Mouse (Mus musculus) left cerebral cortex, postnatal 25 days (tissue): ENCODE data around the gene Map3k10. TPM values are rescaled to one million over a fixed set of nuclear protein-coding genes. Genes with fewer than 3 reads are reported as not detected.

Experiments used
- DNase-seq, 2 experiments: peaks; one replicate each; pipeline ENCODE4 v3.0.0; 2022; ENCODE audit warnings: low spot score in 2 of 2, mixed read lengths in 1 of 2
- intact Hi-C: fragments of 180-260 bp; cut with DNase I; formaldehyde crosslinking; loops from one replicate; pipeline ENCODE4 v1.15.1; 2025
- total RNA-seq, 2 experiments: library from RNA; stranded (reverse); gene quantifications; 2 replicates each; pipeline ENCODE4 v1.2.3; 2021

Map3k10 gene
- total RNA-seq = 100 to 1,000 TPM; 225 to 229 TPM

- intact Hi-C loops = no loop called here
- peak; percentile 97 to 98 for DNase-seq
Observed at GRCm38 (mm10) chr7:27674522-27675221, at the start of gene Map3k10. Gene Map3k10, minus strand, starts transcription at chr7:27674598.

GRCm38 (mm10) chr7:27721951-27722350, 47.6 kb upstream of the Map3k10 start:
- no peak for DNase-seq
- intact Hi-C loops = no loop called here

- intact Hi-C loops = no loop called here
- peak in 1 of 2 experiments; percentile 55 for DNase-seq
Observed at GRCm38 (mm10) chr7:27710402-27710801, 36.0 kb upstream of the Map3k10 start.

DNA sequence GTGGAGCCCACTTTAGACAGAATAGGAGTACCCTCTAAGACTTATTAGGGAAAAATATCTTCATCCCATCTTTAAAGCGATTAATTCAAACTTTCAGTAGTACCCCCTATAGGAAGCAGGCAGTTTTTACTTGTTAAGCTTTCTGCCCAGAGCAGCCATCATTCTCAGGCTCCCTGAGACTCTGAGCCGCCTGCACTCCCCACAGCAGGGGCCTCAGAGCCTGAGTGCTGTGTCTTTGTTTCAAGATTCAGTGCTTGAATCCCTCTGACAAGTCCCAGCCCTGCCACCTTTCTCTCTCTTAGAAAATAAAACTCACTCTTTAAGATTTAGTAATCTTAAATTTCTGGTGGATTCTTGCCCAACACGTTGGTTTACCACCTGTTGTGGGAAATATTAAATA, 22.3 kb upstream of the Map3k10 start:
- intact Hi-C loops = no loop called here

DNA sequence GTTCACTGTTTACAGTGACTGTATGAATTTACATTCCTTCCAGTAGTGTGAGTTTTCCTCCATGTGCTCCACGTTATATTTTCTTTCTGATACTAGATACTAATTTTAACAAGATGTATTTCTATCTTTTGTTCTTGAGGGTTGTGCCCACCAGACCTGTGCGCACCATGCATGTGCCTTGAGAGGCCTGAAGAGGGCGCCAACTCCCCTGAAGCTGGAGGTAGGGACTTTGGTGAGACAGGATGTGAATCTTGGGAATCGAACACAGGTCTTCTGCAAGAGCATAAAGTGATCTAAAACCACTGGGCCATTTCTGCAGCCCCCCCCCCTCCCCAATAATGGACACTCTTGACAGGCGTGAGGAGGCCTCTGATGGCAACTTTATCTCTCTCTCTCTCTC, 16.7 kb upstream of the Map3k10 start:
- intact Hi-C loops = no loop called here

More for the DNA sequence above, 22.3 kb upstream of the Map3k10 start:
- no peak for DNase-seq

DNA sequence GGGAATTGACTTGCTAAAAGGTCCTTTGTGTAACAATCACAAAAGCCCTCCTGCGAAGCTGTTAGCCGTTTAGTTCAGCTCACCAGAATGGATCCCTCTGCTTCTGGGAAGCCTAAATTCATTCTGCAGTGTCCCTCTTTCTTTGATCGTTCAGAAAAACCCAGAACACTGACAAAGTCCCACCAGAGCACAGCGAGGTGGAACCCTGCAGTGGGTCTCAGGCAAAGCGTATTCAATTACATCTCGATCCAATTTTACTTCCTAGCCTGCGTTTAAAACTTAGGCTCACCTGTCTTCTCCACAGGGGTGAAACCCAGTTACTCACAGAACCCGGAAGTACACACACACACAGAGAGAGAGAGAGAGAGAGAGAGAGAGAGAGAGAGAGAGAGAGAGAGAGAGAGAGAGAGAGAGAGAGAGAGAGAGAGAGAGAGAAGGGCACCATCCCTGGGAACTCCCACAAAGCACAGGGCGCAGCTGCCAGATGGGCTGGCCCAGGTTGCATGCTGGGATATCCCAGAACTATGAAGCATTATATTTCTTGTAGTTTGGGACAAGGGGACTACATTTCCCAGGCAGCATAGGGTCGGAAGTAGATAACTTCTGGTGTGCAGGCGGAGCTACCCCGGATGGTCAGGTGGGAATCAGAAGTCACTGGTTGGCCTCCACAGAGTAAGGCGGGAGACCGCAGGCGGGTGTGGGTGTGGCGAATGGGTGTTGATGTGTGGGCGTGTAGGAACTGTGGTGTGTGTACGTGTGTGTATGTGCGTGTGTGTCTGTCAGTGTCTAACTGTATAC, 14.6 kb upstream of the Map3k10 start, which contains the start of gene Zfp607b:
Zfp607b (plus strand) TSS at position 526 of the 798 bp plus-strand sequence.
- peak; percentile 94 to 99 for DNase-seq
- intact Hi-C loops = loop anchor here (2.0 kb wide), 1 partner anchor 42 kb away; the partner anchor contains the start of gene Zfp60

More for the DNA sequence above, 16.7 kb upstream of the Map3k10 start:
- DNase-seq = no peak

- no peak for DNase-seq
- intact Hi-C loops = loop anchor here (2.0 kb wide), 1 partner anchor 42 kb away; the partner anchor contains the start of gene Zfp60
Observed at GRCm38 (mm10) chr7:27688246-27688788, 13.9 kb upstream of the Map3k10 start.

DNA sequence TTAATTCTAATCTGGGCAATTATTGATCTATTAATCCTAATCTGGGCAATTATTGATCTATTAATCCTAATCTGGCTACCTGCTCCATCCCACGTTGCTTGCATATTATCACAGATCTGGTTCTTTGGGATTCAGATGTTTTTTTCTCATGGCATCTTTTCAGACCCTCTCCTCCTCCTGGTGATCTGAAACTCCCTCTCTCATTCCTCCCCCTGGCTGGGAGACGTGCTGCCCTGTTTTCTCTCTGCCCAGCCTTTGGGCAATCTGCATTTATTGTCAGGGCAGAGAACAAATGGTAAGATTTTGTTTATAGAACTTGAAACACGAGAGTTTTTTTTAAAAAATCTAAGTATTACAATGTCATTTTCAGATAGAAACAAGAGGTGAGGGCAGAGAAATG, 13.4 kb upstream of the Map3k10 start:
- DNase-seq = no peak
- intact Hi-C loops = loop anchor here (2.0 kb wide), 1 partner anchor 43 kb away; the partner anchor contains the start of gene Zfp60

- no peak for DNase-seq
- intact Hi-C loops = no loop called here
Observed at GRCm38 (mm10) chr7:27687043-27687442, 12.6 kb upstream of the Map3k10 start.

- intact Hi-C loops = loop anchor here (2.0 kb wide), 1 partner anchor 35 kb away; no protein-coding TSS in a partner anchor
- no peak for DNase-seq
Observed at GRCm38 (mm10) chr7:27685681-27686080, 11.3 kb upstream of the Map3k10 start.

DNA sequence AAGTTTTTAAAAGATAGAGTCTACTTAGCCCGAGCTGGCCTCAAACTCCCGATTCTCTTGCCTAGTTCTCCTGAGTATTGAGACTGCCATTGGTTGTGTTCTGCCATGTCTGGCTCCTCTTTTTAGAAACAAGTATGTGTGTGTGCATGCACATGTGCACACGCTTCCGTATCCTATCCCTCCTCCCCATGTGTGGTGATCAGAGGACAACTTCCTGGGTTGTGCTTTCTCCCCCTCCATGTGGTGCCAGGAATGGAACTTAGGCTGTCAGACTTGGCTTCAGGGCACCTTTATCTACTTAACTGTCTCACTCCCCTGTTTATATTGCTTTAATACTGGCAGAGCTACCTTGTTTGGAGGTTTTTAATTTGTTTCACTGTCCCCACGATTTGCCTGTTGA, 10.8 kb upstream of the Map3k10 start:
- intact Hi-C loops = loop anchor here (2.0 kb wide), 1 partner anchor 34 kb away; no protein-coding TSS in a partner anchor
- DNase-seq = no peak

GRCm38 (mm10) chr7:27683218-27683617, 8.8 kb upstream of the Map3k10 start:
- no peak for DNase-seq
- intact Hi-C loops = no loop called here

- no peak for DNase-seq
- intact Hi-C loops = no loop called here
Observed at GRCm38 (mm10) chr7:27675222-27675612, 819 bp upstream of the Map3k10 start.

- intact Hi-C loops = no loop called here
- no peak for DNase-seq
Observed at GRCm38 (mm10) chr7:27674195-27674521, 240 bp downstream of the Map3k10 start.

DNA sequence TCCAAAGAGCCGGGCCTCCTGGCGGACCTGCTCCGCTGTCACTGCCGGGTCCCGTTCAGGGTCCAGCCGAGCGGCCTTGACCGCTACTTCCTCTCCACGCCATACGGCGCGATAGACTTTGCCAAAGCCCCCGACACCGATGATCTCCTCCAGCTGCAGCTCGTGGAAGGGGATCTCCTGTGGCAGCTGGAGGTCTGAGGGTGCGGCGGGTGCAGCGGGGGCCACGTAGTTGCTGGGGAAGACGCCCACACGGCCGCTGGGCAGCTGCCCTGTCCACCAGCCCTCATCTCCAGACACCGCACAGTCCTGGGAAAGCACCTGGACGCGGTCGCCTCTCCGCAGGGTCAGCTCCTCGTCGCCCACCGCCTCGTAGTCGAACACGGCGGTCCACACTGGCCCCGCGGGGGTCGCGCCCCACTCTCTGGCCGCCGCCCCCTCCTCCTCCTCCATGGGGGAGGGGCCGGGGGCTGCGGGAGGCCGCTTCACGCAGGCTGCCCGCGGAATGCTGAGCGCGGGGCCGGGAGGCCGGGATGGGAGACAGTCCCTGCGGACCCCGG, 745 bp downstream of the Map3k10 start:
- DNase-seq = no peak
- intact Hi-C loops = loop anchor here (2.0 kb wide), 1 partner anchor 19 kb away; no protein-coding TSS in a partner anchor

DNA sequence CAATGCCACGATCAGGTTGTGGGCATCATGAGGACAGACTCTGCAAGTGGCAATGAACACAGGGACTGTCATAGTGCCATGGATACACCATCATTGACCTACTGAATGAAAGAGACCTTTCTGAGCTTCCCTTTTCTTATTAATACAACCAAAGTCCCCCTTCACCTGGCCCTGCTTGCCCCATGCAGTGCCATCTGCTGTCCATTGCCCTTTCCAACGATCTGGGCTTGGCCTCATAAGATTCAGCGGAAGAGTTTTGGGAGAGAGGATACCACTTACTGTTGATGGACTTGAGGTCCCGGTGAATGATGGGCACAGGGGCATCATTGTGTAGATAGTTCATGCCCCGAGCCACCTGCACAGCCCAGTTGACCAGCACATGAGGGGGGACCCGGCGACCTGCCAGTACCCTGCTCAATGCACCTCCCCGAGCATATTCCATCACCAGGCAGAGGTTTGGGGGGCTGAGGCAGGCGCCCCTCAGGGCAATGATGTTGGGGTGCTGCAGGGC, 1.3 kb downstream of the Map3k10 start:
- DNase-seq = no peak
- intact Hi-C loops = loop anchor here (2.0 kb wide), 1 partner anchor 18 kb away; no protein-coding TSS in a partner anchor

- DNase-seq = no peak
- intact Hi-C loops = no loop called here
Observed at GRCm38 (mm10) chr7:27662038-27662437, 12.4 kb downstream of the Map3k10 start.

DNA sequence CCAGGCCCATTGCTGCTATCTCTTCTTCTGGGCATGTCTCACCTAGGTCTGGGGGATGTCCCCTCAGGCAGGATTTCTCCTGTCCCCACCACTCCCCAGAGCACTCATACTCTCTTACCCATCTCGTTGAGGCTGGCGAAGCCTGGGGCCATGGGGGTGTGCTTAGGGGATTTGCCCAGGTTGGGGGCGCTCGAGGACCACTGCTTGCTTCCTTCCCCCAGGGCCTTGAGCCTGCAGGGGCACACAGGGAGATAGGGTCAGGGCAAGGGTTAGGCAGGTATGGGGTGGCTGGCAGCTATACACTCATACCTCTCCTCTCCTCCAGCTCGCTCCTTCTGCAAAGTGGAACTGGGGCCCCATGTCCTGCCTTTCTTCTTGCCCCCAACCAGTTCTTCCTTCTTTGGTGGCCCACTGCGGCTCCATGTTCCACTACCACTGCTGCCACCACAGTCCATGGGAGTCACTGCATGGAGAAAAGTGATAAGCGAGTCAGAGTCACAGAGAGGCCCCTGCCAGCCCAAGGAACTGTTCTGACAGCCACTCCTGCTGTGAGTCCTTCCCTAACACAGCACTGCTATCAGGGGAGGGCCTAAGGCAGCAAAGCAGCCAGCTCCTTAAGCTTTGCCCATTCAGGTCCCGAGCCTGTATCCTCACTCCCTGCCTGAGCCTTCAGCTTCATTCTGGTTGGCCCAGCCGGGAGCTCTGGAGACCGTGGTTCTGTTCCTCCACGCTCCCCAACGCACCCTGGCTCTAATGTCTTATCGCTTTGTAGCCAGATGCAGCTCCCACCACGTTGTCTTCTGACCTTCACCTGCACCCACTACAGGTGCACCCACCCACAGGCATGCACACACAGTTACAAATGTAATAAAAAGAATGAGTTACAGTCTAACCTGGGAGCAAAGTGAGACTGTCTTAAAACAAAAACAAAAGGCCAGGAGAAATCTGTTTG, 15.4 kb downstream of the Map3k10 start:
- intact Hi-C loops = no loop called here
- peak; percentile 40 to 59 for DNase-seq
